Mouse (Mus musculus) liver, postnatal 0 days (tissue): ENCODE results near the gene Gabrb2.

ENCODE experiments used
- CTCF ChIP-seq: sonication (generic); IDR thresholded peaks from 2 replicates; pipeline ENCODE4 v1.5.1; 2016; ENCODE audit warnings: antibody characterized with exemption, low read depth
- EP300 ChIP-seq: IDR thresholded peaks from 2 replicates; pipeline ENCODE4 v1.6.1; 2016; ENCODE audit warnings: antibody characterized with exemption, low read depth, mild to moderate bottlenecking

DNA sequence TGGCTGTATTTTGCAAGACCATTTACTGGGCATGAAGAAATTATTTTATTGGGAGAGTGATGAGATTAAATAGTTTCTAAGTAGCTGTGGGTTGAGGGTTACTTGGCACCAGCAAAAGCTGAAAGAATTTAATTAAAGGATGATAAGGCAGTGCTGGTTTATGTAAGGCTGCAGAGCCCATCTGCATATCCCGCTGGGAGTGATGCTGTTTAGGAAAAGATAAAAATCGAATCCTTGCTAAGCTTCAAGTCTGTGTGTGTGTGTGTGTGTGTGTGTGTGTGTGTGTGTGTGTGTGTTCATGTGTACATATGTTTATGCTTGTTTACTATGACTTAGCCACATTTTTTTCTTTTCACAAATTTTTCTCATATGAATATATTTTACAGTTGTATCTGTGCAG, 113.0 kb downstream of the Gabrb2 start:
- TF ChIP-seq CTCF: no peak
- no peak for TF ChIP-seq EP300
